ENCODE assay signal across 8 mouse cellular contexts in the genomic region with DNA sequence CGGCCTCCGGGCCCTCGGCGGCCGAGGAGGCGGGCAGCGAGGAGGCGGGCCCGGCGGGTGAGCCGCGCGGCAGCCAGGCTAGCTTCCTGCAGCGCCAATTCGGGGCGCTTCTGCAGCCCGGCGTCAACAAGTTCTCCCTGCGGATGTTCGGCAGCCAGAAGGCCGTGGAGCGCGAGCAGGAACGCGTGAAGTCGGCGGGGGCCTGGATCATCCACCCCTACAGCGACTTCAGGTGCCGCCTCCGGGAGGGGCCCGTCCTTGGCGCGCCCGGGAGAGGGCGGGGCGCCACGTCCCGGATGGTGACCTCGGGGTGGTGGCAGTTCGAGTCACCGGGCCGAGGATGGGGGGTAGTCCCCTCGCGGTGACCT. TPM values are rescaled to one million over a fixed set of nuclear protein-coding genes. Genes with fewer than 3 reads are reported as not detected.
DNase-seq lines count a peak whose midpoint lies in the region; ATAC-seq and TF ChIP-seq lines count a peak whose summit lies in the region.

No protein-coding gene starts in this region.

- H3K27ac ChIP-seq in kidney, embryonic 15.5 days: no peak overlapping the region
- no peak overlapping the region for H3K27ac ChIP-seq in hindbrain, embryonic 13.5 days
- H3K27ac ChIP-seq in midbrain, embryonic 12.5 days (replicated peaks): no peak overlapping the region

- H3K4me2 ChIP-seq in kidney, embryonic 15.5 days: peak overlapping the region; percentile 95
- peak overlapping the region; percentile 94 for H3K4me2 ChIP-seq in hindbrain, embryonic 13.5 days
- H3K4me2 ChIP-seq in midbrain, embryonic 12.5 days (replicated peaks): peak overlapping the region; percentile 95

- peaks cover 19% of the 10 kb centered on the region for H3K4me1 ChIP-seq in kidney, embryonic 15.5 days
- H3K4me1 ChIP-seq in E14TG2a.4 (replicated peaks; ENCODE audit: low read depth, low read length): peaks cover 35% of the 10 kb centered on the region
- peaks cover 25% of the 10 kb centered on the region for H3K4me1 ChIP-seq in hindbrain, embryonic 13.5 days (replicated peaks)
- H3K4me1 ChIP-seq in midbrain, embryonic 12.5 days: peaks cover 18% of the 10 kb centered on the region

- 1% methylated on average over 42 of the region's 44 CpGs for WGBS in kidney, embryonic 15.5 days
- under 1% methylated on average over 43 of the region's 44 CpGs for WGBS in hindbrain, embryonic 13.5 days
- under 1% methylated on average over 39 of the region's 44 CpGs for WGBS in midbrain, embryonic 12.5 days

- H3K9me3 ChIP-seq in kidney, embryonic 15.5 days (replicated peaks): no peaks in the 10 kb centered on the region
- H3K9me3 ChIP-seq in E14TG2a.4 (ENCODE audit: low read length): no peaks in the 10 kb centered on the region
- H3K9me3 ChIP-seq in hindbrain, embryonic 13.5 days: no peaks in the 10 kb centered on the region
- no peaks in the 10 kb centered on the region for H3K9me3 ChIP-seq in midbrain, embryonic 12.5 days

- no peak for DNase-seq in kidney, adult 11 months
- DNase-seq in cerebellum, adult 9-10 months: peak; percentile 76
- DNase-seq in c-Kit-positive CD71-positive TER-119-positive erythroid progenitor cells, embryonic 14.5 days (ENCODE audit: low spot score): no peak
- DNase-seq in spleen, postnatal 14 days (ENCODE audit: low spot score in 2 of 2): no peak

- H3K9ac ChIP-seq in kidney, embryonic 15.5 days: peak overlapping the region; percentile 18; the same call in 1 of the 2 replicates
- peak overlapping the region; percentile 82 for H3K9ac ChIP-seq in hindbrain, embryonic 13.5 days
- peak overlapping the region; percentile 58 for H3K9ac ChIP-seq in midbrain, embryonic 12.5 days (replicated peaks)

- no peak for TF ChIP-seq CTCF in E14TG2a.4 (conservative IDR thresholded peaks at IDR 0.05; ENCODE audit: low read length)

- peak overlapping the region; percentile 59 for H3K4me3 ChIP-seq in kidney, embryonic 15.5 days (replicated peaks)
- H3K4me3 ChIP-seq in E14TG2a.4 (replicated peaks; ENCODE audit: low read length): peak overlapping the region; percentile 87
- H3K4me3 ChIP-seq in hindbrain, embryonic 13.5 days: peak overlapping the region; percentile 67
- H3K4me3 ChIP-seq in midbrain, embryonic 12.5 days: peak overlapping the region; percentile 64

- peaks cover 70% of the 10 kb centered on the region for H3K27me3 ChIP-seq in kidney, embryonic 15.5 days
- H3K27me3 ChIP-seq in E14TG2a.4 (ENCODE audit: insufficient read depth, low read length): peaks cover 44% of the 10 kb centered on the region
- H3K27me3 ChIP-seq in hindbrain, embryonic 13.5 days: peaks cover 61% of the 10 kb centered on the region
- peaks cover 62% of the 10 kb centered on the region for H3K27me3 ChIP-seq in midbrain, embryonic 12.5 days

- peaks cover 2% of the 10 kb centered on the region for H3K36me3 ChIP-seq in kidney, embryonic 15.5 days
- peaks cover 11% of the 10 kb centered on the region for H3K36me3 ChIP-seq in E14TG2a.4 (ENCODE audit: insufficient read depth, low read length)
- H3K36me3 ChIP-seq in hindbrain, embryonic 13.5 days: peaks cover 2% of the 10 kb centered on the region
- H3K36me3 ChIP-seq in midbrain, embryonic 12.5 days: peaks cover 4% of the 10 kb centered on the region

- no peak for ATAC-seq in kidney, embryonic 15.5 days (replicated peaks; ENCODE audit: low FRiP score)
- peak; percentile 11 for ATAC-seq in hindbrain, embryonic 13.5 days (ENCODE audit: low FRiP score)
- 0 out of 2 replicates have a peak, but pooled peaks have one; percentile 21 for ATAC-seq in midbrain, embryonic 12.5 days (ENCODE audit: low FRiP score, low read depth)

RNA-seq across cellular contexts. Expression of a gene that starts 0.5 kb away (rescaled TPM):
- 0.05 and 0.19 TPM in 2 replicates for polyA plus RNA-seq in kidney, embryonic 15.5 days (2015; fragmentation: Nextera tagmentation; extraction: Ambion mirVana)
- polyA plus RNA-seq in hindbrain, embryonic 13.5 days (2015; fragmentation: Nextera tagmentation; extraction: Ambion mirVana): 0.43 and 0.64 TPM in 2 replicates
- 0.18 and 0.25 TPM in 2 replicates for polyA plus RNA-seq in midbrain, embryonic 12.5 days (2016; fragmentation: Nextera tagmentation; extraction: Ambion mirVana)

RNA-seq across cellular contexts. Expression of a gene that starts 12.7 kb away (rescaled TPM):
- 913 and 925 TPM in 2 replicates for polyA plus RNA-seq in kidney, embryonic 15.5 days (2015; fragmentation: Nextera tagmentation; extraction: Ambion mirVana)
- polyA plus RNA-seq in hindbrain, embryonic 13.5 days (2015; fragmentation: Nextera tagmentation; extraction: Ambion mirVana): 690 and 717 TPM in 2 replicates
- 540 and 588 TPM in 2 replicates for polyA plus RNA-seq in midbrain, embryonic 12.5 days (2016; fragmentation: Nextera tagmentation; extraction: Ambion mirVana)

RNA-seq across cellular contexts. Expression of a gene that starts 28.2 kb away (rescaled TPM):
- polyA plus RNA-seq in kidney, embryonic 15.5 days (2015; fragmentation: Nextera tagmentation; extraction: Ambion mirVana): 0.50 and 0.95 TPM in 2 replicates
- 1.1 and 1.4 TPM in 2 replicates for polyA plus RNA-seq in hindbrain, embryonic 13.5 days (2015; fragmentation: Nextera tagmentation; extraction: Ambion mirVana)
- polyA plus RNA-seq in midbrain, embryonic 12.5 days (2016; fragmentation: Nextera tagmentation; extraction: Ambion mirVana): 1.4 TPM in 2 replicates

RNA-seq across cellular contexts. Expression of a gene that starts 29.4 kb away (rescaled TPM):
- 43.7 and 54.4 TPM in 2 replicates for polyA plus RNA-seq in kidney, embryonic 15.5 days (2015; fragmentation: Nextera tagmentation; extraction: Ambion mirVana)
- 37.1 and 42.4 TPM in 2 replicates for polyA plus RNA-seq in hindbrain, embryonic 13.5 days (2015; fragmentation: Nextera tagmentation; extraction: Ambion mirVana)
- polyA plus RNA-seq in midbrain, embryonic 12.5 days (2016; fragmentation: Nextera tagmentation; extraction: Ambion mirVana): 45.3 and 46.3 TPM in 2 replicates

RNA-seq across cellular contexts. Expression of a gene that starts 35.0 kb away (rescaled TPM):
- 88.4 and 100 TPM in 2 replicates for polyA plus RNA-seq in kidney, embryonic 15.5 days (2015; fragmentation: Nextera tagmentation; extraction: Ambion mirVana)
- polyA plus RNA-seq in hindbrain, embryonic 13.5 days (2015; fragmentation: Nextera tagmentation; extraction: Ambion mirVana): 92.7 and 100 TPM in 2 replicates
- polyA plus RNA-seq in midbrain, embryonic 12.5 days (2016; fragmentation: Nextera tagmentation; extraction: Ambion mirVana): 139 and 156 TPM in 2 replicates

Comparison
In these comparisons a context has a peak if more than half of its experiments do, and no peak if none do; other contexts are left out.
1. H3K9ac ChIP-seq: peak in every context shown above with its lines; median percentile 82 in hindbrain, embryonic 13.5 days; 58 in midbrain, embryonic 12.5 days; 18 in kidney, embryonic 15.5 days.